Mouse (Mus musculus) midbrain, embryonic 12.5 days (tissue): Measurements from ENCODE around the gene Atp2b2. TPM values are rescaled to one million over a fixed set of nuclear protein-coding genes. Genes with fewer than 3 reads are reported as not detected.
"Not testable (repeated sequence)": the region's sequence is repeated elsewhere in the genome, so short reads cannot be mapped to it uniquely, and the experiment has no call there.

ENCODE experiments used
- ATAC-seq: fragments of 200-750 bp; cut with Nextera tagmentation; 2 replicates; pipeline ENCODE4 v1.8.0; 2017; ENCODE audit warnings: low read depth, moderate TSS enrichment, moderate library complexity; ENCODE audit not compliant: low FRiP score
- H3K27ac ChIP-seq: fragments of 300-500 bp; sonication (generic); replicated peaks from 2 replicates; pipeline ENCODE4 v1.5.1; 2016; ENCODE audit warnings: mild to moderate bottlenecking
- H3K27me3 ChIP-seq: fragments of 300-500 bp; sonication (generic); 2 replicates; pipeline ENCODE4 v1.6.1; 2016; ENCODE audit warnings: mild to moderate bottlenecking
- H3K36me3 ChIP-seq: fragments of 300-500 bp; sonication (generic); 2 replicates; pipeline ENCODE4 v1.6.1; 2016
- H3K4me1 ChIP-seq: fragments of 300-500 bp; sonication (generic); 2 replicates; pipeline ENCODE4 v1.6.1; 2016
- H3K4me2 ChIP-seq: fragments of 300-500 bp; sonication (generic); replicated peaks from 2 replicates; pipeline ENCODE4 v1.6.1; 2016; ENCODE audit warnings: mild to moderate bottlenecking, moderate library complexity
- H3K4me3 ChIP-seq: fragments of 300-500 bp; sonication (generic); 2 replicates; pipeline ENCODE4 v1.5.1; 2016; ENCODE audit warnings: mild to moderate bottlenecking
- H3K9ac ChIP-seq: fragments of 300-500 bp; sonication (generic); replicated peaks from 2 replicates; pipeline ENCODE4 v1.6.1; 2016; ENCODE audit warnings: mild to moderate bottlenecking, moderate library complexity
- H3K9me3 ChIP-seq: fragments of 300-500 bp; sonication (generic); 2 replicates; pipeline ENCODE4 v1.6.1; 2016; ENCODE audit warnings: mild to moderate bottlenecking
- WGBS: fragments of 180-500 bp; shearing (Covaris S2); methylation state at CpG from one replicate; pipeline ENCODE4 v1.1.7; 2016; 5-methylcytosine and 5-hydroxymethylcytosine counted together
- polyA plus RNA-seq: library from polyadenylated mRNA; unstranded; fragments of >200 nt; fragmentation: Nextera tagmentation; extraction: Ambion mirVana; gene quantifications from 2 replicates; pipeline ENCODE4 v1.2.1, GENCODE M21; 2016

The Atp2b2 gene
- polyA plus RNA-seq, 1 experiment from 2014 or later, result 5.7 TPM

GRCm38 (mm10) chr6:113719878-113720277, 322.5 kb downstream of the Atp2b2 start, which contains the start of gene Ghrl:
TSS of gene Ghrl (minus strand) at chr6:113719880.
- H3K27ac ChIP-seq, result no peak within 1 kb of the TSS
- no peak within 1 kb of the TSS for H3K4me3 ChIP-seq
- H3K9me3 ChIP-seq, result no peaks in the 10 kb centered on the region
- WGBS, result 92% methylated on average over 3 of the region's 3 CpGs
- H3K27me3 ChIP-seq, result no peaks in the 10 kb centered on the region
- H3K36me3 ChIP-seq, result peaks cover 62% of the 10 kb centered on the region
- no peaks in the 10 kb centered on the region for H3K4me1 ChIP-seq
- H3K9ac ChIP-seq, result no peak within 1 kb of the TSS
- ATAC-seq, result no peak
- H3K4me2 ChIP-seq, result no peak within 1 kb of the TSS

- H3K4me3 ChIP-seq, result no peak overlapping the region
- no peaks in the 10 kb centered on the region for H3K4me1 ChIP-seq
- 90% methylated on average over 3 of the region's 3 CpGs for WGBS
- no peaks in the 10 kb centered on the region for H3K9me3 ChIP-seq
- ATAC-seq, result no peak
- no peak overlapping the region for H3K27ac ChIP-seq
- H3K36me3 ChIP-seq, result peaks cover 76% of the 10 kb centered on the region
- no peak overlapping the region for H3K4me2 ChIP-seq
- H3K27me3 ChIP-seq, result no peaks in the 10 kb centered on the region
- H3K9ac ChIP-seq, result no peak overlapping the region
Measured at GRCm38 (mm10) chr6:113717541-113717940, 324.9 kb downstream of the Atp2b2 start.

- WGBS, result 86% methylated on average over 1 of the region's 1 CpGs
- no peaks in the 10 kb centered on the region for H3K4me1 ChIP-seq
- H3K4me3 ChIP-seq, result no peak overlapping the region
- H3K4me2 ChIP-seq, result no peak overlapping the region
- no peaks in the 10 kb centered on the region for H3K9me3 ChIP-seq
- H3K27me3 ChIP-seq, result no peaks in the 10 kb centered on the region
- peaks cover 89% of the 10 kb centered on the region for H3K36me3 ChIP-seq
- no peak overlapping the region for H3K9ac ChIP-seq
- ATAC-seq, result no peak
- H3K27ac ChIP-seq, result no peak overlapping the region
Measured at GRCm38 (mm10) chr6:113714797-113715196, 327.6 kb downstream of the Atp2b2 start.

GRCm38 (mm10) chr6:113714276-113714675, 328.1 kb downstream of the Atp2b2 start:
- no peak for ATAC-seq
- no peak overlapping the region for H3K27ac ChIP-seq
- no peak overlapping the region for H3K9ac ChIP-seq
- no peak overlapping the region for H3K4me3 ChIP-seq
- H3K27me3 ChIP-seq, result no peaks in the 10 kb centered on the region
- WGBS, result 94% methylated on average over 2 of the region's 2 CpGs
- peaks cover 90% of the 10 kb centered on the region for H3K36me3 ChIP-seq
- no peaks in the 10 kb centered on the region for H3K9me3 ChIP-seq
- no peak overlapping the region for H3K4me2 ChIP-seq
- no peaks in the 10 kb centered on the region for H3K4me1 ChIP-seq

GRCm38 (mm10) chr6:113713389-113713788, 329.0 kb downstream of the Atp2b2 start:
- not testable (repeated sequence) for H3K9ac ChIP-seq, H3K4me3 ChIP-seq, H3K9me3 ChIP-seq, H3K4me1 ChIP-seq, H3K27ac ChIP-seq, H3K27me3 ChIP-seq, ATAC-seq, H3K4me2 ChIP-seq
- 100% methylated on average over 5 of the region's 5 CpGs for WGBS
- peaks cover 90% of the 10 kb centered on the region for H3K36me3 ChIP-seq

GRCm38 (mm10) chr6:113712718-113713117, 329.7 kb downstream of the Atp2b2 start:
- Histone ChIP-seq H3K9me3 (no peaks in the 10 kb centered on the region), H3K9ac (no peak overlapping the region), H3K4me3 (no peak overlapping the region), H3K27me3 (no peaks in the 10 kb centered on the region), H3K36me3 (peaks cover 92% of the 10 kb centered on the region), H3K27ac (no peak overlapping the region), H3K4me2 (no peak overlapping the region), H3K4me1 (no peaks in the 10 kb centered on the region)
- no peak for ATAC-seq
- WGBS, result 92% methylated on average over 3 of the region's 3 CpGs

GRCm38 (mm10) chr6:113697222-113698205, 344.9 kb downstream of the Atp2b2 start:
- H3K36me3 ChIP-seq, result peaks cover 22% of the 10 kb centered on the region
- H3K27ac ChIP-seq, result peak overlapping the region; percentile 88
- peak; percentile 79; the same call in 1 of the 2 replicates for ATAC-seq
- H3K4me2 ChIP-seq, result peak overlapping the region; percentile 91
- H3K27me3 ChIP-seq, result 0 out of 2 replicates have a peak, but pooled peaks cover 10% of the 10 kb centered on the region
- H3K4me3 ChIP-seq, result peak overlapping the region; percentile 89
- WGBS, result under 1% methylated on average over 88 of the region's 113 CpGs
- peaks cover 22% of the 10 kb centered on the region for H3K4me1 ChIP-seq
- H3K9me3 ChIP-seq, result no peaks in the 10 kb centered on the region
- H3K9ac ChIP-seq, result peak overlapping the region; percentile 83

GRCm38 (mm10) chr6:113696582-113697221, 345.7 kb downstream of the Atp2b2 start, which contains the start of gene Tatdn2:
TSS of gene Tatdn2 (plus strand) at chr6:113697050.
- Histone ChIP-seq H3K36me3 (peaks cover 13% of the 10 kb centered on the region), H3K9me3 (no peaks in the 10 kb centered on the region), H3K4me2 (peak within 1 kb of the TSS; percentile 91), H3K27me3 (0 out of 2 replicates have a peak, but pooled peaks cover 10% of the 10 kb centered on the region), H3K27ac (peak within 1 kb of the TSS; percentile 88), H3K9ac (peak within 1 kb of the TSS; percentile 83), H3K4me1 (peaks cover 22% of the 10 kb centered on the region), H3K4me3 (peak within 1 kb of the TSS; percentile 89)
- peak; percentile 100 for ATAC-seq
- WGBS, result under 1% methylated on average over 58 of the region's 58 CpGs

- Histone ChIP-seq H3K4me2 (peak overlapping the region; percentile 91), H3K4me3 (peak overlapping the region; percentile 89; the same call in 1 of the 2 replicates)
Measured at GRCm38 (mm10) chr6:113695766-113696355, 346.6 kb downstream of the Atp2b2 start.

GRCm38 (mm10) chr6:113695203-113695602, 347.2 kb downstream of the Atp2b2 start:
- 0 out of 2 replicates have a peak, but pooled peaks cover 10% of the 10 kb centered on the region for H3K27me3 ChIP-seq
- H3K9ac ChIP-seq, result no peak overlapping the region
- H3K27ac ChIP-seq, result no peak overlapping the region
- H3K9me3 ChIP-seq, result no peaks in the 10 kb centered on the region
- no peak overlapping the region for H3K4me3 ChIP-seq
- H3K4me2 ChIP-seq, result no peak overlapping the region
- H3K36me3 ChIP-seq, result 0 out of 2 replicates have a peak, but pooled peaks cover 5% of the 10 kb centered on the region
- ATAC-seq, result no peak
- H3K4me1 ChIP-seq, result peaks cover 30% of the 10 kb centered on the region
- WGBS, result 66% methylated on average over 1 of the region's 1 CpGs

More at GRCm38 (mm10) chr6:113695766-113696355, 346.6 kb downstream of the Atp2b2 start:
- ATAC-seq, result no peak
- 0 out of 2 replicates have a peak, but pooled peaks cover 10% of the 10 kb centered on the region for H3K27me3 ChIP-seq
- no peaks in the 10 kb centered on the region for H3K9me3 ChIP-seq
- 0 out of 2 replicates have a peak overlapping the region, but pooled peaks have one; percentile 43 for H3K9ac ChIP-seq
- 0 out of 2 replicates have a peak, but pooled peaks cover 5% of the 10 kb centered on the region for H3K36me3 ChIP-seq
- no peak overlapping the region for H3K27ac ChIP-seq
- H3K4me1 ChIP-seq, result peaks cover 23% of the 10 kb centered on the region
- 83% methylated on average over 4 of the region's 4 CpGs for WGBS
